ENCODE assay signal across 25 mouse cellular contexts in the genomic region with DNA sequence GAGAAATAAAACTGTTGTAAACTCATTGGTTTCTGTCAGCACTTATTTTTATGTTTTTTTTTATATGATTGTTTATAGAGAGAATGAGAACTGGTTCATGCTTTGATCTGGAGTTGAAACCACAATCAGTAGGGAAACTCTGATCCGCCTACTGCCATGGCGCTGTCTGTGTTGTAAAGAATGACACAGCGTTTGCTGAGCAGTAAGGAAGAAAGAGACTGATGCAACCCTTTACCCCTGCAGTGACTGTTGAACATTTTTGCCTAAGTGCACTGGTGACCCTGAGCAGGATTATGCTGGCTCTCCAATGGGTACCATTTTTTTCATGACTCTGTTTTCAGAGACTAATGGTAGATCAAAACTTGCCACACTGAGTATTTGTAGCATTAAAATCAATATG.
"Had no signal": no experiment of that assay in that cellular context is flagged by ENCODE, and none has a peak within 500 bp of the region (broad histone marks: within the 10 kb centered on the region; RNA-seq: fewer than 3 reads in every experiment).

No protein-coding gene starts in this region.

- H3K27ac ChIP-seq: gastrocnemius, adult 2 months; heart, adult 2 months; heart, embryonic 13.5 days; heart, embryonic 15.5 days; hindbrain, embryonic 13.5 days; hindbrain, embryonic 15.5 days; hindbrain, postnatal 0 days; kidney, embryonic 15.5 days; kidney, postnatal 0 days; limb, embryonic 13.5 days; limb, embryonic 15.5 days; liver, embryonic 12.5 days had no signal

- DNase-seq: gastrocnemius, adult 2 months; gastrocnemius, postnatal 10 days; gastrocnemius, postnatal 25 days; heart, adult 11 months; heart, adult 2 months; heart, postnatal 14 days; heart, postnatal 36 days; kidney, adult 11 months; kidney, adult 8-10 months; kidney, postnatal 14 days; kidney, postnatal 36 days; layer of hippocampus, adult 9-11 months; layer of hippocampus, postnatal 36 days; left cerebral cortex, postnatal 4 days had no signal

- H3K4me1 ChIP-seq: liver, embryonic 12.5 days had no signal

- H3K4me3 ChIP-seq: gastrocnemius, adult 2 months; heart, adult 2 months; heart, embryonic 13.5 days; heart, embryonic 15.5 days; hindbrain, embryonic 13.5 days; hindbrain, embryonic 15.5 days; kidney, embryonic 15.5 days; limb, embryonic 13.5 days; limb, embryonic 15.5 days; liver, embryonic 12.5 days had no signal

- ATAC-seq: hindbrain, postnatal 0 days; intestine, embryonic 16.5 days; liver, embryonic 12.5 days had no signal
